Comparison of ENCODE assay signal across 8 mouse cellular contexts in the genomic region with DNA sequence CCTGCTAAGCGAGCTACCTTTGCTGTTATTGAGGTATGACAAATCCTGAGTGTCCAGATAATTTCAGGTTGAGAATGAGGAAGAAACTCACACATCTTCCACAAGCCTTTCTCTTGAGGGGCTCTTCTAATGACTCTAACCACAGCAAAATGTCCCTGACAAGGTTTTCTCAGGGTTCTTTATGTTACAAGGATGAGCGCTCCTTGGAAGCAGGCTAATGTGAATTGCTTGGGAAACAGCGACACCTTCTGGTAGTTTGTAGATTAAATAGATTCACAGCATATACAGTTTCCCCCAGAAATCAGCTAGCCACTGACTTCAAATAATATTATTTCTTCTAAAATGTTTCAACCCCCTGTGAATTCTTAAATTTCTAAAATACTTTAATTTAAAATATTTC. TPM values are rescaled to one million over a fixed set of nuclear protein-coding genes. Genes with fewer than 3 reads are reported as not detected.
A peak's percentile ranks its signal among the peaks of the same experiment; 100 is the strongest.
DNase-seq lines count a peak whose midpoint lies in the region; ATAC-seq and TF ChIP-seq lines count a peak whose summit lies in the region.
"Had no signal": no experiment of that assay in that cellular context is flagged by ENCODE, and none has a peak within 500 bp of the region (broad histone marks: within the 10 kb centered on the region; RNA-seq: fewer than 3 reads in every experiment).

No protein-coding gene starts in this region.

- WGBS in forebrain, embryonic 12.5 days, result 25% methylated on average over 3 of the region's 3 CpGs
- 33% methylated on average over 3 of the region's 3 CpGs for WGBS in intestine, postnatal 0 days
- WGBS in lung, embryonic 16.5 days, result 31% methylated on average over 3 of the region's 3 CpGs

- no peaks in the 10 kb centered on the region for H3K9me3 ChIP-seq in forebrain, embryonic 12.5 days
- no peaks in the 10 kb centered on the region for H3K9me3 ChIP-seq in intestine, postnatal 0 days (ENCODE audit: control insufficient read depth)
- H3K9me3 ChIP-seq in lung, embryonic 16.5 days (ENCODE audit: control insufficient read depth, low read length), result no peaks in the 10 kb centered on the region
- H3K9me3 ChIP-seq: stomach, embryonic 15.5 days had no signal

- H3K4me1 ChIP-seq in forebrain, embryonic 12.5 days, result no peaks in the 10 kb centered on the region
- no peaks in the 10 kb centered on the region for H3K4me1 ChIP-seq in intestine, postnatal 0 days (replicated peaks; ENCODE audit: control insufficient read depth, insufficient read depth, low read length)
- H3K4me1 ChIP-seq in lung, embryonic 16.5 days (replicated peaks; ENCODE audit: control insufficient read depth, insufficient read depth, low read length), result no peaks in the 10 kb centered on the region
- H3K4me1 ChIP-seq: stomach, embryonic 15.5 days had no signal

- no peaks in the 10 kb centered on the region for H3K36me3 ChIP-seq in forebrain, embryonic 12.5 days (replicated peaks)
- no peaks in the 10 kb centered on the region for H3K36me3 ChIP-seq in intestine, postnatal 0 days (ENCODE audit: control insufficient read depth, insufficient read depth)
- no peaks in the 10 kb centered on the region for H3K36me3 ChIP-seq in lung, embryonic 16.5 days (ENCODE audit: control insufficient read depth, insufficient read depth, low read length)
- H3K36me3 ChIP-seq: stomach, embryonic 15.5 days had no signal

- H3K27me3 ChIP-seq in forebrain, embryonic 12.5 days, result 0 out of 2 replicates have a peak, but pooled peaks cover 5% of the 10 kb centered on the region
- H3K27me3 ChIP-seq in intestine, postnatal 0 days (replicated peaks; ENCODE audit: control insufficient read depth, insufficient read depth, low read length), result no peaks in the 10 kb centered on the region
- H3K27me3 ChIP-seq in lung, embryonic 16.5 days (ENCODE audit: control insufficient read depth, insufficient read depth, low read depth, low read length), result no peaks in the 10 kb centered on the region
- H3K27me3 ChIP-seq: stomach, embryonic 15.5 days had no signal

- peak; percentile 81 for ATAC-seq in forebrain, embryonic 12.5 days (ENCODE audit: low FRiP score)
- ATAC-seq in intestine, postnatal 0 days, result no peak
- 0 out of 2 replicates have a peak, but pooled peaks have one; percentile 47 for ATAC-seq in lung, embryonic 16.5 days (ENCODE audit: low read depth)

- DNase-seq in urinary bladder, postnatal 36 days (ENCODE audit: low spot score in 2 of 2), result peak; percentile 17 to 21
- DNase-seq in urinary bladder, postnatal 4 days (ENCODE audit: low spot score in 2 of 2), result no peak
- DNase-seq in brain, adult 2 months (ENCODE audit: low read depth, low spot score), result peak; percentile 85
- peak; percentile 85 for DNase-seq in retina, postnatal 1 day

- no peak overlapping the region for H3K9ac ChIP-seq in forebrain, embryonic 12.5 days
- H3K9ac ChIP-seq in intestine, postnatal 0 days (ENCODE audit: low read depth, low read length), result no peak overlapping the region
- H3K9ac ChIP-seq in lung, embryonic 16.5 days (ENCODE audit: low read length), result no peak overlapping the region
- H3K9ac ChIP-seq: stomach, embryonic 15.5 days had no signal

- H3K4me2 ChIP-seq in forebrain, embryonic 12.5 days, result no peak overlapping the region
- no peak overlapping the region for H3K4me2 ChIP-seq in intestine, postnatal 0 days (replicated peaks; ENCODE audit: low read depth)
- no peak overlapping the region for H3K4me2 ChIP-seq in lung, embryonic 16.5 days (ENCODE audit: low read depth, low read length)
- H3K4me2 ChIP-seq: stomach, embryonic 15.5 days had no signal

- H3K27ac ChIP-seq in forebrain, embryonic 12.5 days, result no peak overlapping the region
- H3K27ac ChIP-seq in intestine, postnatal 0 days (ENCODE audit: low read depth, low read length), result no peak overlapping the region
- no peak overlapping the region for H3K27ac ChIP-seq in lung, embryonic 16.5 days (ENCODE audit: low read length)
- H3K27ac ChIP-seq: stomach, embryonic 15.5 days had no signal

- peak; percentile 82 for TF ChIP-seq CTCF in intestine, postnatal 0 days (IDR thresholded peaks at IDR 0.05; ENCODE audit: low read depth)

- H3K4me3 ChIP-seq in forebrain, embryonic 12.5 days (replicated peaks), result no peak overlapping the region
- H3K4me3 ChIP-seq in intestine, postnatal 0 days (ENCODE audit: low read depth, low read length), result no peak overlapping the region
- H3K4me3 ChIP-seq in lung, embryonic 16.5 days (ENCODE audit: low read length), result no peak overlapping the region
- H3K4me3 ChIP-seq: stomach, embryonic 15.5 days had no signal

RNA-seq across cellular contexts. Expression of a gene that starts 9.0 kb away (rescaled TPM):
- polyA plus RNA-seq in forebrain, embryonic 12.5 days (2016; fragmentation: Nextera tagmentation; extraction: Ambion mirVana), result 0.40 and 0.57 TPM in 2 replicates
- polyA plus RNA-seq in intestine, postnatal 0 days (2015; fragmentation: Nextera tagmentation; extraction: Ambion mirVana), result 0.03 TPM in 1 of 2 replicates, not detected in the other
- polyA plus RNA-seq in lung, embryonic 16.5 days (2015; fragmentation: Nextera tagmentation; extraction: Ambion mirVana), result 0.11 and 0.14 TPM in 2 replicates
- polyA plus RNA-seq: stomach, embryonic 15.5 days had no signal

RNA-seq across cellular contexts. Expression of a gene that starts 56.0 kb away (rescaled TPM):
- 11.8 and 13.7 TPM in 2 replicates for polyA plus RNA-seq in forebrain, embryonic 12.5 days (2016; fragmentation: Nextera tagmentation; extraction: Ambion mirVana)
- 4.6 and 5.3 TPM in 2 replicates for polyA plus RNA-seq in intestine, postnatal 0 days (2015; fragmentation: Nextera tagmentation; extraction: Ambion mirVana)
- polyA plus RNA-seq in lung, embryonic 16.5 days (2015; fragmentation: Nextera tagmentation; extraction: Ambion mirVana), result 7.5 and 7.7 TPM in 2 replicates

Comparison
In these comparisons a context has a peak if more than half of its experiments do, and no peak if none do; other contexts are left out.
1. DNase-seq: peak in urinary bladder, postnatal 36 days (2 of 2), brain, adult 2 months (single experiment) and retina, postnatal 1 day (single experiment); none in urinary bladder, postnatal 4 days (0 of 2).